Mouse (Mus musculus): ENCODE results near the gene Nemp2.
A peak's percentile ranks its signal among the peaks of the same experiment; 100 is the strongest.

Nemp2 gene

GRCm38 (mm10) chr1:52630248-52630936 is at the start of gene Nemp2:
Gene Nemp2 (plus strand): TSS chr1:52630703.
- DNase-seq (ENCODE audit: low spot score in 2 of 2), result peak; percentile 87 to 95

- DNase-seq (ENCODE audit: low spot score in 2 of 2), result peak in 1 of 2 experiments; percentile 24
Observed at GRCm38 (mm10) chr1:52581744-52582143, 48.8 kb upstream of the Nemp2 start.

- no peak for DNase-seq (ENCODE audit: low spot score in 2 of 2)
Observed at GRCm38 (mm10) chr1:52582866-52583265, 47.6 kb upstream of the Nemp2 start.

- no peak for DNase-seq (ENCODE audit: low spot score in 2 of 2)
Observed at GRCm38 (mm10) chr1:52596982-52597646, 33.4 kb upstream of the Nemp2 start.

- DNase-seq (ENCODE audit: low spot score in 2 of 2), result peak; percentile 42 to 45
Observed at GRCm38 (mm10) chr1:52597761-52598160, 32.7 kb upstream of the Nemp2 start.

- no peak for DNase-seq (ENCODE audit: low spot score in 2 of 2)
Observed at GRCm38 (mm10) chr1:52598361-52598760, 32.1 kb upstream of the Nemp2 start.

- no peak for DNase-seq (ENCODE audit: low spot score in 2 of 2)
Observed at GRCm38 (mm10) chr1:52601496-52601895, 29.0 kb upstream of the Nemp2 start.

- DNase-seq (ENCODE audit: low spot score in 2 of 2), result no peak
Observed at GRCm38 (mm10) chr1:52607700-52608099, 22.8 kb upstream of the Nemp2 start.

GRCm38 (mm10) chr1:52608486-52608885 is 22.0 kb upstream of the Nemp2 start:
- no peak for DNase-seq (ENCODE audit: low spot score in 2 of 2)

- no peak for DNase-seq (ENCODE audit: low spot score in 2 of 2)
Observed at GRCm38 (mm10) chr1:52618217-52618616, 12.3 kb upstream of the Nemp2 start.

- DNase-seq (ENCODE audit: low spot score in 2 of 2), result no peak
Observed at GRCm38 (mm10) chr1:52620442-52620841, 10.1 kb upstream of the Nemp2 start.

GRCm38 (mm10) chr1:52630937-52631299 is 415 bp downstream of the Nemp2 start:
- peak; percentile 63 to 64 for DNase-seq (ENCODE audit: low spot score in 2 of 2)

GRCm38 (mm10) chr1:52631570-52631969 is 1.1 kb downstream of the Nemp2 start:
- peak in 1 of 2 experiments; percentile 44 for DNase-seq (ENCODE audit: low spot score in 2 of 2)

- no peak for DNase-seq (ENCODE audit: low spot score in 2 of 2)
Observed at GRCm38 (mm10) chr1:52634251-52634650, 3.7 kb downstream of the Nemp2 start.

- DNase-seq (ENCODE audit: low spot score in 2 of 2), result no peak
Observed at GRCm38 (mm10) chr1:52635932-52636331, 5.4 kb downstream of the Nemp2 start.

- DNase-seq (ENCODE audit: low spot score in 2 of 2), result no peak
Observed at GRCm38 (mm10) chr1:52638101-52638500, 7.6 kb downstream of the Nemp2 start.

GRCm38 (mm10) chr1:52639090-52639489 is 8.6 kb downstream of the Nemp2 start:
- DNase-seq (ENCODE audit: low spot score in 2 of 2), result no peak

GRCm38 (mm10) chr1:52640266-52640665 is 9.8 kb downstream of the Nemp2 start:
- no peak for DNase-seq (ENCODE audit: low spot score in 2 of 2)

- no peak for DNase-seq (ENCODE audit: low spot score in 2 of 2)
Observed at GRCm38 (mm10) chr1:52640736-52641135, 10.2 kb downstream of the Nemp2 start.

GRCm38 (mm10) chr1:52648153-52649027 is 17.9 kb downstream of the Nemp2 start:
- peak; percentile 56 to 75 for DNase-seq (ENCODE audit: low spot score in 2 of 2)

- no peak for DNase-seq (ENCODE audit: low spot score in 2 of 2)
Observed at GRCm38 (mm10) chr1:52650066-52650465, 19.6 kb downstream of the Nemp2 start.

- no peak for DNase-seq (ENCODE audit: low spot score in 2 of 2)
Observed at GRCm38 (mm10) chr1:52652601-52653253, 22.2 kb downstream of the Nemp2 start.

All from thymus, postnatal 10 days (tissue).